Mouse (Mus musculus): ENCODE results near the gene Pias1.
A peak's percentile ranks its signal among the peaks of the same experiment; 100 is the strongest.

Pias1 gene

DNA sequence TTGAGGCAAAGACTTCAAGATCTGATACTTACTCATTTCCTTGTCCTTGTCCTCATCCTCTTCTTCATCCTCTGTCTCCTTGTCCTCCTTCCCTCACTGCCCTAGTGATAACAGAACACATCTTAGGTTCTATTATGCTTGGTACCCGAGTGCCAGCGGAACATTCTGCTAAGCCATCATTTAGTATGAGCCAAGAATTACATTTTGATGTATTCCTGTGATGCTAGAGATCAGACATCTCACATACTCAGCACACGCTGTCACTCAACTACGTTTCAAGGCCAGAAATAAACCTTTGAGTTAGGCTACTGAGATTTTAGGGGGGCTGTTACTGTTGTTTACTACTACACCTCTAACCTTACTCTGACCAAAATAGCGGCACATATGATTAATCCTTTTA is at the start of gene Pias1:
Gene Pias1, minus strand, starts transcription at position 101 of the 400 bp plus-strand sequence.
- no peak for DNase-seq (ENCODE audit: low spot score)

DNA sequence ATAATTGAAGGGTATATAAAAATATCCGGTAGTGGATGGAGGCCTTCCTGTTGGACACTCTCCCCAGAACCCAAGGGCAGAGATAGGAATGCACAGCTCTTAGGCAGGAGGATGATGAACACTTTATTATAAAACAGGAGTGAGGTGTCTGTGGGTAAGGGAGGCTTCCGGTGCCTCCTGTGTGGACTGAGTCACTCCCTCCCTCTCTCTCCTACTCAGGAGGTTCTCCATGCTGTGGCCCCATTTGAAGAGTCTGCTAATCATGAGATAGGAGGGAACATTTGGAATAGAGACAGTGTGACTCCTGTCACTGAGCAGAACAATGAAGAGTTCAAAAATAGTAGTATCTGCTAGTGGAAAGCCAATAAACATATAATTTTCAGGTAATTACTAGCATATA is 47.7 kb upstream of the Pias1 start:
- DNase-seq (ENCODE audit: low spot score) = no peak

DNA sequence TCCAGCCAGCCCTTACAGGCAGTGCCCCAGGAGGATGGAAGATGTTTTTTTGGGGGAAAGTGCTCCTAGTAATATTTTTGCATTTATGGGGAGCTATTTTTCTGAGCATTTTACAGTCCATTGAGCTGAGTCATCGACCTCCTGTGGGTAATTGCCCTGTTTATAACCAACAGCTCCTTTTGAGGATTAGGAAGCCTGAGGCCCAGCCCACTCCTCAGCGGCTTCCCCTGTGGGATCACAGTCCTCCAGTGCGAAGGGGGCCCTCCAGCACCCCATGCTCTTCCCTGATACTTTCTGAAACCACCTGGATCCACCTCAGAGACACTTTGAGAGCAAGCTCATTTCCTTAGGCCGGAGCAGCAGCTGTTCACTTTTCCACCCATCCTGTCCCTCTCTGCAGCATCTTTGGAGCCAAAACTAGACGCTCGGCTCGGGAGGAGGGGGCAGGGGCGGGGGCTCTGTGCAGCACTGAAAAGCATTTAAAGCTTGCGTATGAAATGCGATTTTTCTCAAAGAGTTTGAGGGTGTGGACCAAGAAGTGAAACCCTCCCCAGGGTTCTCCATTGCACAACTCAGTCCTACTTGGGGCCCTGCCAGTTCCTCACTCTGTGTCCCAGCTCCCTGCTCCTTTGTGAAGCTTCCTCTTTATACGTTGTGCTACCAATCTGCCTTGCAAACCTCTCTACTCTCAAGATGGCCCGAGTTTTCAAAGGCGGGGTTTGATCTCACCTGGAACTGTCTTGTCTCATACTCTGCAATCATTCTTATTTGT is 43.5 kb upstream of the Pias1 start:
- peak; percentile 55 for DNase-seq (ENCODE audit: low spot score)

DNA sequence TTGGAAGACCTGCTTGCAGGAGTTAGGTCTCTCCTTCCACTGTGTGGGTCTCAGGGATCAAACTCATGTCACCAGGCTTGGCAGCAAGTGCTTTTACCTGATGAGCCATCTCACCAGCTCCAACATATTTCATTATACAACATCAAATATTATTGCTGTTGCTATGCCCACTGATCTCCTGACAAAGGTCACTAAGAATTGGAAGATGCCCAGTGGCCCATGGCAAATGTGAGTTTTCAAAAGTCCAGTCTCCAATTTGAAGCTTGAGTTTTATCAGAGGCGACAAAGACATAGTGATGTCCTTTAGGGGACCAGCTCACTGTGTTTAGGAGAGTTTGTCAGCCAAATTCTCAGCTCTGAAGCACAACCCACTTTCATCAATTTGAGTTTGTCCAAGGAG is 34.8 kb upstream of the Pias1 start:
- DNase-seq (ENCODE audit: low spot score) = no peak

DNA sequence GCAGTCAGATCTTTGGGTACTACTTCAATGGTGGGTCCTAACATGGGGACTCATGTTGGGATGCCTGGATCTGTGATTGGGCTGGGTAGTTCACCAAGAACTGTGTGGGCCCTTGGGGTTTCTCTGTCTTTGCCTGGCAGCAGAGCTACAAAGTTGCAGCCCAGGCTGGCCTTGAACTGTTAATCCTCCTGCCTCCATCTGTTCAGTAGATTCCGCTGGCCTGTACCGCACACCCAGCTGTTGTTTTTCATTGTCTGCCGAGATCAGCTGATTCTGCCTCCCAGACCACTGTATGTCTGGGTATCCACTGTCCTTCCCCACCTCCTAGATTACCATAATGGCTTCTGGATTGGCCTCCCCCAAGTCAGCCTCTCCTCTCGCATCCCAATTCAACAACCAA is 19.6 kb upstream of the Pias1 start:
- DNase-seq (ENCODE audit: low spot score) = peak; percentile 65

DNA sequence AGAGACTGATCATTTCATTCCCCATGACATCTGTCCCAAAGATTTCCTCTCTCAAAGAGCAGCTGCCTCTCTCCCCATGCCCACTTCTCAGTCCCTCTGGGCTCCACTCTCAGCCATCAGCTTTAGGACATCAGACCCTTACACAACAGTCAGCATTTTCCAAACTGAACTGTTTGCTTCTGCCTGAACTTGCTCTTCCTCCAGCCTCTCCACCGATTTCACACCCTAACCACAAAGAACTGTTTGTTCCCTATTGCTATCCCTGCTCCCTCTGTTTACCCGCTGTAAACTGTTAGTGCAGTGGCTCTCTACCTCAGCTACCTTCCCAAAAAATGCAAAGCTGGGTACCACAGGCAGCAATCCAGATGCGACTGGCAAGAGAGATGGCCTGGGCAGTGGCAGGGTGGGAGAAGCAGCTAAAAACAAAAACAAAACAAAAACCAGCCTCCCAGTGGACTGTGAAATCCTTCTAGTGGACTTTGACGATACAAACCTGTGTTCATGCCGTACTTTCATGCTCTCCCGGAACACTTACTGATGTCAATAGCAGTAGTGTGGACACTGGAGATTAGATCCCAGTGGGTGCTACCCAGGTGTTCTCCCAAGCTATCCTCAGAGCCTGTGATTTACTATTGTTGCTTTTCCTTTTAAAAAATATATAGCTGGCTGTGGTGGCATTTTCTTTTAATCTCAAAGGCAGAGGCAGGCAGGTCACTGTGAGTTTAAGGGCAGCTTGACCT is 18.5 kb upstream of the Pias1 start:
- DNase-seq (ENCODE audit: low spot score) = no peak

DNA sequence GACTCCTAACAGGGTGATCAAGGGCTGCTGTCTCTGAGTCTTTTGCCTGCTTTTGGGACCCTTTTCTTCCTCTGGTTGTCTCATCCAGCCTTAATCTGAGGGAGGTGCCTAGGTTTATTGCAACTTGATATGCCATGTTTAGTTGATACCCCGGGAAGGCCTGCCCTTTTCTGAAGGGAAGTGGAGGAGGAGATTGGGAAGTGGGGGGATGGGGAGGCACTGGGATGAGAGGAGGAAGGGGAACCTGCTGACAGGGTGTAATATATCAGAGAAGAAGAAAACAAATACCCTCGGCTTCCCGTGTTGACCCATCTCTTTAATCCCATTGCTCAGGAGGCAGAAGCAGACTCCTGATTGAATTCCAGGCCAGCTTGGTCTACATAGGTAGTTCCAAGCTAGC is 10.8 kb upstream of the Pias1 start:
- DNase-seq (ENCODE audit: low spot score) = no peak

DNA sequence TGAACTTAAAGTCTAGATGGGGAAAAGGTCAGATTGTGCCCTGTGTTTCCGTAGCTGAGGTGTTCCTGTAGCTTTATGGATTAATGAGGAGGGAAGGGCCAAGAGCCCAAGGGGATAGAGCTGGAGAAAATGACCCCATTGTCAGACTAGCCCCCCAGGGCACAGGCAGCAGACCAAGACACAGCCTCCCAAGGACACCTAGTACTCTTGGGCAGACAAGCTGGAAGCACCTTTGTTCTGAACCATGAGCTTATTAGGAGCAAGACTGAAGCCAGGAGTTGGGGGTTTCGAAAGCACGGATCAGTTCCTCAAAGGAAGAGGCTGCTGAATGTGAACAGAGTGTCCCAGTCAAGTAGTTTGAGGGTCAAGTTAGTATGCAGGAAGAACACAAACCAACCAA is 9.9 kb upstream of the Pias1 start:
- DNase-seq (ENCODE audit: low spot score) = peak; percentile 31

DNA sequence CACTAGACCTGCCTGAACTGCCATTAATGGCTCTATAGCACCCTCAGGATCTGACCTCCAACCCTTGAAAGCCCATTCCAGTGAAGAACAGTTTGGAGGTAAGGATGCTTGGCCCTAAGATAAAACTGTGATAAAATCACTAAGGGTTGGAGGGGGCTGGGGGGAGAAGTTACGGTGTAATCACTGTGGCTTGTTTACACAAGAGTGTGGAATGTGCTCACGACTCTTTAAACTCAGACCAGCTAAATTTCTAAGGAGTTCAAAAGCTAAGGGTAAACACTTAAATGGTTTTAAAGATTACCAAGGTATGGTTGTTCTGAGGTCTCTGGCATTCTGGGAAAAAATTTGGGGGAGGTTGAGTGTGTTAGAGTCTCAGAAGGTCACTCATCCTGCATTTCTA is 7.5 kb upstream of the Pias1 start:
- DNase-seq (ENCODE audit: low spot score) = no peak

DNA sequence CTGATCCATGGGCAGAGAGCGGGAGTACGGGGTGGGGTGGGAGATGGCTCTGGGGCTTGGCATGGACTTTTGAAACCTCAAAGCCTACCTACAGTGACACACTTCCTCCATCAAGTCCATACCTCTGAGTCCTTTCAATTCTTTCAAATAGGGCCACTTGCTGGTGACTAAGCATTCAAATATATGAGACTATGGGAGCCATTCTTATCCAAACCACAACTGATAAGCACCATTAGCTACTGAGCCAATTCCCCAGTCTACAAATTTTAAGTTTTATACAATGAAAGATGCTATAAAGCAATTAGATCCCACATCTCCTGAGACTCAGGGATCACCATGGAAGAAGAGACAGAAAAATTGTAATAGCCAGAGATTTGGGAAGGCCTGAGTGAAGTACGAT is 2.4 kb upstream of the Pias1 start:
- no peak for DNase-seq (ENCODE audit: low spot score)

DNA sequence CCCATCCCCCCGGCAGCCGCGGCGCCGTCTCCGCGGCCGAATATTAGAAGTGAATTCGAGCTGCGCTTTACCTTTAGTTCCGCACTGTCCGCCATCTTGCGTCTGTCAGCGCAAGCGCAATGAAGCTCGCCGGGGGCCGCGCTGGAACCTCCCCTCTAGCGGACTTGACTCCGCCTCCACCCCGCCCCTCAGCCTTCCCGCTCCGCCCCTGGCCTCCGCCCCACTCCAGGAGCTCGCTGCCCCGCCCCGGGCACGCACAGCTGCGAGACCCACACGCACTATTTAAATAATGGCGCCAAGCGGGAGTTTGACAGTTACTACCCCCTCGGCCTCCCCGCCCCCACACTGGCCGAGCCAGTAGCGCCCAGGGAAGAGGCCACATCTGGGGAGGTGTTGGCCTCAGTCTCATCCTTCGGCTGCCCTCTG is 6.9 kb downstream of the Pias1 start:
- peak; percentile 99 for DNase-seq (ENCODE audit: low spot score)

DNA sequence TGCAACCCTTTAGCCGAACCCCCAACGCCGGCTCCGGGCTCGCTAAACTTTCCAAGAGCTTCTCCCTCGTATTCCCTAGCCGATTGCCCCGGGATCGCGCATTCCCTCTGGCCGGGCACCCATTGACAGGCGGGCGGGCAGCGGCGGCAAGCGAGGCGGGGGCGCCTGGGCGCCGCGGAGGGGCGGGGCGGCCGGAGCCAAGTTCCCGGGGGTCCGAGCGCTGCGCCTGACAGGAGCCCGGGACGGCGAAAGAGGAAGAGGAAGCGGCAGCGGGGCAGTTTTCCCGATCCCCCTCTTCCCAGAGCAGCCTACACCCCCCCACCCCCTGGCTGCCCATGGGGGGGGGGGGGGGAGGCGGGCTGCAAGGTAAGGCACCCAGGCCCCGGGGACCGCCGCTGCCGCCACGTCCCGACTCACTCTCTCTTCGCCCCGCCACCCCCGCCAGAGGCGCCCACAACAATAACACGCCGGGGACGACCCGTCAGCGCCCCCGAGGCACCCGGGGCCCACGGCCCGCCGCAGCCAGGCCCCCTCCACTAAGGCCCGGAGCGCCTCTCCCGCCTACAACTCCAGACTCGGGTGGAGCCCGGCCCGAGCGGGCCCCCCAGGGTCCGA is 7.5 kb downstream of the Pias1 start:
- peak; percentile 74 for DNase-seq (ENCODE audit: low spot score)

DNA sequence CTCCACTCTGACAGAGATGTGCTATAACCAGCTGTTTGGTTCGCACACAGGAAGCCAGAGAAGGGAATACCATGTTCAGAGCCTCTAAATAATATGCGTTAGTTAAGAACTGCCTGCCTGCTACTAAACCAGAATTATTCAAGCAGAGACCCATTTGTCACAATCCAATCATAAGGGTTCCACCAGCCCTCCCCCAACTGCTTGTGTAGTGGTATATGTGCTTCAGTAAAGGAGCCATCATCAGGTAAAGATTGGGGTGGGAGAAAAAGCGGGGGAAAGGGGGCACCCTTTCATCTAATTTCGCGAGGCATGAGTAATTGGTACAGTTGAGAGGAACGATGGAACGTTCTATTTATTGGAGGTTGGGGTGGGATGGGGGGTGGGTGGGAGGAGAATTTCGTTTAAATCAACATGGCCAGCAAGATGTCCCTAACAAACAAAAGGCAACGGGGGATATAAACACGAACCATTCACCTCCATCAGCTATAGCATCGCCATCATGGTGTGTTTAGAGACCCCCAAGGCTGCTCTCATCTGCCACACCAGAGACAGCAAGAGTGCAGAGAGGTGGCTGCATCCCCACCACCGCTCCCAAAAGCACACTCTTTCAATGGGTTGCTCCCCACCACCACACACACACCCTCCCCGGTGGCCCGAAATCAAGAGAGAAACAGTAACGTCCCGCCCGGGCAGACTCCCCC is 8.1 kb downstream of the Pias1 start:
- DNase-seq (ENCODE audit: low spot score) = no peak

DNA sequence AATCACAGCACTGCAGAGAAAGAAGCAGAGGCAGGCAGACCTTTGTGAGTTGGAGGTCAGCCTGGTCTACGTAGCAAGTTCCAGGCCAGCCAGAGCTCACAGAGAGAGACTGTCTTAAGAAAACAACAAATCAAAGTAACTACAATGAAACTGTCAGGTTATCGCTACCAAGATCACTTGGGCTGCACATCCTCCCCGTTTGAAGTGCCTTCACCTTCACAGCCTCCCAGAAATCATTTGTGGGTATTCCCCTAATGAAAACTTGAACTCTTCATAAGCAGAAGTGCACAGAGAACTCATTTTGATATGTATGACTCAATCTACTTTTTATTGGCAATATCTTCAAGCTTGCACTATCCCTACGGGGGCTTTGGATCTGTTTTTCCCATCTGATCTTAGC is 10.6 kb downstream of the Pias1 start:
- no peak for DNase-seq (ENCODE audit: low spot score)

DNA sequence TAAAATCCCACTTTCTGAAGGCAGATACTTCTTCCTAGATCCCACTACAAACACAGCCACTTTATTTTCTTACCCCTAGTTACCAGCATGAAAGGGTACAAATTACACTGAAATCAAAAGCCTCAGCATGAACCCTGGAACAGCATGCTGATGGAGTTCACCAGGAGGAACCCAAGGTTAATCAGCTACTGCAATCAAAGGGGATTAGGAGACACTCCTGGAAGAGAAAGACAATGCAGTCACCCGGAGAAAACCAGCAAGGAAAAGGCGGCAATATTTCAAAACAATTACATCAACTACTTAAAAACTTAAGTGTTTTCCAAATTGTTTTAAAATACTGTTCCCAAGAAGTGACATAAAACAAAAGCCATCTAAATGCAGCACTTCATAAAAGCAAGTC is 11.9 kb downstream of the Pias1 start:
- DNase-seq (ENCODE audit: low spot score) = no peak

DNA sequence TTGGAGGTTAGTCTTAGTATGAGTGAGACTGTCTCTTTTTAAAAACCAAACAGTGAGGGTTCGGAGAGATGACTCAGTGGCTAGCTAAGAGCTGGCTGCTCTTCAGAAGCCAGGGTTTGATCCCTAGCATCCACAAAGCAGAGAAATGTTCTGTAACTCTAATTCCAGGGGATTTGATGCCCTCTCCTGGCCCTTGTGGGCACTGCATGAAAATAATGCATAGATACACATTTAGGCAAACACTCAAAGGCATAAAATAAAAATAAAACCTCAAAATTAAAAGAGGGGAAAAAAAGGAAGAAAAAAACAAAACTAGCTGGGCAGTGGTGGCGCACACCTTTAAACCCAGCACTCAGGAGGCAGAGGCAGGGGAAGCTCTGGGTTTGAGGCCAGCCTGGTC is 13.3 kb downstream of the Pias1 start:
- no peak for DNase-seq (ENCODE audit: low spot score)

DNA sequence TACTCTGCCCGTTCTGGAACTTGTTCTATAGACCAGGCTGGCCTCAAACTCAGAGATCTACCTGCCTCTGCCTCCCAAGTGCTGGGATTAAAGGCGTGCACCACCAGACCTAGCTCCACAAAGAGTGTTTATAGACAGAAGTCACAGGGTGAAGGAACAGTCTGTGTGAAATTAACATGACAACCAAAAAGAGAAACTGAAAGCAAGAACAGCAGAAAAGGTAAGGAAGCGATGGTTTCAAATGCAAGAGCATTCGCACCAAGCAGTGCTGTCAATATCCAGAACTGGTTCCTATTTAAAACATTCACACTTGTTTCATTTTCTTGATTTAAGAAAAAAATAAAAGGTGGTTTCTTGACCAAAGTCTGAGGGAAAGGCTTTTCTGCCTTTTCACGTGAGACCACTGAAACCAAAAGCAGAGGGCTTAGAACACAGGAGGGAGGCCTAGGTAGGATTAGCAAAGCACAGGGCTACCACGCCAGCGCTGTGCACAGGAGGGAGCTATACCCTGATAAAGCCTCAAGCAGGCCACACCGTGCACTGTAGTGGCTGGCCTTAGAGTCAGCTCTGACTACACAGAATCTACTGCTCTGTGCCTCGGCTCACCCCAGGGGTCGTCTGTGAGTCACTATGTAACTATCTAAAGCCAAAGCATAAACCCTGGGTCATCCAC is 15.5 kb downstream of the Pias1 start:
- peak; percentile 24 for DNase-seq (ENCODE audit: low spot score)

DNA sequence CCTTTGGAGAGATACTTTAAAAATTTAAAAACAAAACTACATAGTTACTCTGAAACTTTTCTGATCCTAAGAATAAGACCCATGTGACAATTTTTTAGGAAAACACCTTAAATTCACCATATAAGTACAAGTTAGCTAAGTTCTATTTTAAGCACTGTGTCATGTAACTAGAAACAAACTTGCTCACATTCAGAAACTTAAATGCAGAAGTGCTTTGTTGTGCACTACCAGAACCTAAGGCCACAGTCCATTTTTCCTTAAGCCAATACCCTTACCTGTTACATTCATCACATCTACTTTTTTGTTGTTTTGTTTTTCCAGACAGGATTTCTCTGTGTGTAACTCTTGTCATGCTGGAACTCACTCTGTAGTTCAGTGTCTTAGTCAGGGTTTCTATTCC is 17.4 kb downstream of the Pias1 start:
- DNase-seq (ENCODE audit: low spot score) = no peak

DNA sequence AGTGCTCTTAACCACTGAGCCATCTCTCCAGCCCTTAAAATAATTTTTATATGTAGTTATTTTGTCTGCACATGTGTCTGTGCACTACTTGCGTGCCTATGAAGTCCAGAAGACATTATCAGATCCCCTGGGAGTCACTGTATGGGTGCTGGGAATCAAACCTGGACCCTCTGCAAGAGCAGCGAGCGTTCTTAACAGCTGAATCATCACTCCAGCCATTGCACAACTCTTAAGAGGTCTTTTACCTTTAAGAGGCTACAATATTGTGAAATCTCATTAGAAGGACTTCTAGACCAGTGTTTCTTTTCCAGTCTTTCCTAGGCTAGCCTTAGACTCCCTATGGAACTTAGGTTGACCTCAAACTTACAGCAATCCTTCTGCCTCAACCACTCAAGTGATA is 21.7 kb downstream of the Pias1 start:
- DNase-seq (ENCODE audit: low spot score) = no peak

DNA sequence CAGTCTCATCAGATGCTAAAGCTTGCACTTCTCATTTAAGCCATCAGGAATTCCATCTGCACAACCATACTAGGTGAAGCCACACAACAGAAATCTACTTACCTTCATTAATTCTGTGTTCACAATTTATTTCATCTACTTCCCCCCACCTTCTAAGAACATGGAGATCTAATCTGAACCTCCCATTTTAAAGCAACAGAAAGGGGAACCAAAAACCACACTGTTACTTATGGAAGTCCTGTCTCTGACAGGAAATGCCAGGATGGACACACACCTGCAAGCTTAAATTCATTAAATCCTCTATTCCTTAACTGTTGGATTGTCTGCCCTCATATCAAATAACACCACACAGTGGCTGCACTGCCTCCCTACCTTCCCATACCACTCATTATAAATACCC is 35.0 kb downstream of the Pias1 start:
- DNase-seq (ENCODE audit: low spot score) = no peak

DNA sequence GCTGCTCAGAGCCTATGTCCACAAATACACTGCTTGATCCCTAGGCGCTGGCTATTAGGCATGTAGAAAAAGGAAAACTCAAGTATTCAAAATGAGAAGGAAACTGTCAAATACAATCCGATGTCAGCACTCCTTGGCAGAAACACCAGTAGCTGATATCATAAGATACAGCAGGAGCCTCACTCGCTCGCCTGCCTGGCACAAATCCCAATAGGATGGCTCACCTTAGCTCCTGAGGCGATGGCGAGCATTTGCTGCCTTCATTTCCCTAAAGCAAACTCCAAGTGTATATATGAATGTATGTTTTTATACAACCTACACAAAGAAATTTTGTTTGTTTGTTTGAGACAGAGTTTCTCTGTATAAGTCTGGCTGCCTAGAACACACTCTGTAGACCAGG is 42.4 kb downstream of the Pias1 start:
- no peak for DNase-seq (ENCODE audit: low spot score)

DNA sequence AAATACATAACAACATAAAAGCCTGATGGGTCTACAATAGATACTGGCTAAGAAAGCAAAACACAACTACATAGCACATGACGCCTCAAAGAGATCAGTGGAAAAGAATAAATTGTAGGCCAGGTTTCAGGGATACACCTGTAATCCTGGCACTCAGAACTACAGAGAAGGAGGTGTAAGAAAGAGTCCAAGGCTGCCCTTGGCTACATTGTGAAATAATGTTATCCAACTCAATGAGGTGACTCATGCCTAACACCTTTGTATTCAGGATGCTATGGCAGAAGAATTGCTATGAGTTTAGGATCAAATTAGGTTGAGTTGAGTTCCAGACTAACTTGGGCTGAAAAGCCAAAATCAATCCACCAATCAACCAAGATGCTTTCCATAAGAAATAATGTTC is 43.7 kb downstream of the Pias1 start:
- no peak for DNase-seq (ENCODE audit: low spot score)
